Mouse (Mus musculus): ENCODE measurements around the gene Csmd2.
A peak's percentile ranks its signal among the peaks of the same experiment; 100 is the strongest.

The Csmd2 gene

DNA sequence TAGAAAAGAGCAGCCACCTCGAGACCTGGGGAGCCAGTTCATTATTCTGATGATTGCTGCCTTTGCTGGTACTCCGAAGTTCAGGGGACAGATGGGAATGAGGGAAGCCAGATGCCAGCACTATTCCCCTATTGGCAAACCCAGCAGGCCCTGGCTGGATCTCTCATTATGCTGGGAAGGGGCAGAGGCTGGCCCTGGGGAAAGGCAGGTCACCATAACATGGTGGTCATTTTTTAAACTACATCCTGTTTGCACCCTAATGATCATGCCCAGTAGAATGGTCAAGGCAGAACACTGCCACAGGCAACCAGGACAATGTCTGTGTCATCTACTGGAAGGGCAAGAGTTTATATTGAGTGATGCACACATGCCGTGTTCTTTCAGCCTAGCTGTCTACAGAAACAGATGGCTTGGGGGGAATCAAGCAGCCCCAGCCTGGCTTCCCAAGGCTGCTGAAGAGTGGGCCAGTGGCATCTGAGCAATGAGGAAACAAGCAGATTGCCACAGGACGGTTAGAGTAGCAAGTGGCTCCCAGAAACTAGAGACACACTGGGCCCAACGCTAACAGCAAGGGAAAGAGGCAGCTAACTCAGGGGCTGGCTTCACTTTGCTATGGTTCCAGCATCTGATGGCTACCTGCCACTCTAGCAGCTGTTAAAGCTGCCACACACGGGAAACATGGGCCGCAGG is 424.4 kb downstream of the Csmd2 start:
- no peak for DNase-seq (ENCODE audit: low spot score in 2 of 2)

DNA sequence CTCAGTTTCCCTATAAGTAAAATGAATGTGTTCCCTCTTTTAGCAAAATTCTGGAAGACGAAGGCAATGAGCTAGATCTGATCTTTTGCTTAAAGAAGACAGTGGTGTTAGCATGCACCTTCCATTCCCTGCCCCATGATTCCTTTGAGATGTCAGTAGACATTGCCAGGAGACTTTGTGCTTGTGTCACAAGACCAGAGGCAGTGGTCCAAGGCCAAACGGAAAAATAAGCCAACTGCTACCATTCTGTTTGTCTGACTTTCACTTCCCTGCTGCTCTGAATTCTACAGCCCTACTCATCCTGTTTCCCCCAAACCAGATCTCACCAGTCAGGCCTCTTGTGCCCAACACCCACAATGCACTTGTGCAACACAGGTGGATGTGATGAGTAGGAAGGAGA is 427.1 kb downstream of the Csmd2 start:
- no peak for DNase-seq (ENCODE audit: low spot score in 2 of 2)

DNA sequence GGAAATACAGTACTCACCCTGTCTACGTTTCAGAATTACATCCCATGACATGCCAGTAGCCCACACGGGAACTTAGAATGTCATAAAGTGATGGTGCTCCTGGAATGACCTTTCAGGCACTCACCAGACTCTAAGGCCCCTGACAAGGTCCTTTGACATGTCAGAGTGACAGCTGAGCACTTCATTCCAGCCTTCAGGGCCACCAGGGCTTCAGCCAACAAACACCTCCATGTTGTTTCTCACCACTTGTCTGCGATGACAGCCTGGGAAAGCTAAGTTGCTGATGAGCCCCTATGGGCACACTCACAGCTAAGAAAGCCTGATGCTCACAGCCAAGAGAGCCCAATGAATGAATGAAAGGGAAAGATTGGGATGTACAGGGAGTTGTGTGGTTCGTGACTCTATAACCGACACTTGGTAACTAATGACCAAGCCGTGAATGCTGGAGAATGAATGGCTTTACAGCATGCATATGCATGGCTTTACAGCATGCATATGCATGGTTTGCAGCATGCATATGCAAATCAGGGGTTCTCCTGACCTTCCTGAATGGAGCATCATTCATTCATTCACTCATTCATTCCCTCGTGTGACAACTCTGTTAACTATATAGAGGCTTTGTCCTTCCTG is 432.4 kb downstream of the Csmd2 start:
- DNase-seq (ENCODE audit: low spot score in 2 of 2) = no peak

DNA sequence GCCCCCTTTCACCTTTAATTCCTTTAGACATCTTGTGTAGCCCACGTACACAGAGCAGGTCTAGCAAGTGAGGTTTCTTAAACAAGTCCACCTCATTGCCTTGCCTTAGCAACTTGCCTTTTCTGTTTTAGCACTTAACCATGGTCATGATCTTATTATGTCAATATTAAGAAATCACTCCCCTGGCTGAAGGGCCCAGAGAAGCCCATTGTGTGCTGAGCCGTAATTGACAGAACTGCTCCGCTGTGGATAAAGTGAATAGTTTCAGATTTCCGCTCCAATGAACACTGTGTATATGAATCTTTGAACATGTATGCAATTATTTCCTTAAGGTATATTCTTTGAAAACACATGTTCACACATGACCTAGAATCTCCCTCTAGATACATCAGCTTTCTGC is 434.8 kb downstream of the Csmd2 start:
- no peak for DNase-seq (ENCODE audit: low spot score in 2 of 2)

DNA sequence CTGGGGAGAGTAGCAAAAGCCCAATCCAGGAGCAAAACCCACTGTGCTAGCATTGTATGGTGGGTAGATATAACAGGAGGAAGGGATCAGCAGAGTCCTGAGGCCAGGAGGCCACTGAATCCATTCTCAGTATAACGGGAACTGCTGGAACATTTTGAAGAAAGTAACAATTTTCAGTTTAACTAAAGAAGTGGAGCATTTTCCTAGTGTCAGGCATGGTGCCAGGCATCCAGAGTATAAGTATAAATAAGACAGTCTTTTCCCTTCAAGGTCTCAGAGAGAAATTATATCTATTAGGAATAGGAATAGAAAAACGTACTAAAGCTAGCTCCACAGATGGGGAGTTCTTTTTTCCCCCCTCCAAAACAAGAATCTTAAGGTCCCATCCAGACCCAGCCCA is 437.7 kb downstream of the Csmd2 start:
- DNase-seq (ENCODE audit: low spot score in 2 of 2) = no peak

DNA sequence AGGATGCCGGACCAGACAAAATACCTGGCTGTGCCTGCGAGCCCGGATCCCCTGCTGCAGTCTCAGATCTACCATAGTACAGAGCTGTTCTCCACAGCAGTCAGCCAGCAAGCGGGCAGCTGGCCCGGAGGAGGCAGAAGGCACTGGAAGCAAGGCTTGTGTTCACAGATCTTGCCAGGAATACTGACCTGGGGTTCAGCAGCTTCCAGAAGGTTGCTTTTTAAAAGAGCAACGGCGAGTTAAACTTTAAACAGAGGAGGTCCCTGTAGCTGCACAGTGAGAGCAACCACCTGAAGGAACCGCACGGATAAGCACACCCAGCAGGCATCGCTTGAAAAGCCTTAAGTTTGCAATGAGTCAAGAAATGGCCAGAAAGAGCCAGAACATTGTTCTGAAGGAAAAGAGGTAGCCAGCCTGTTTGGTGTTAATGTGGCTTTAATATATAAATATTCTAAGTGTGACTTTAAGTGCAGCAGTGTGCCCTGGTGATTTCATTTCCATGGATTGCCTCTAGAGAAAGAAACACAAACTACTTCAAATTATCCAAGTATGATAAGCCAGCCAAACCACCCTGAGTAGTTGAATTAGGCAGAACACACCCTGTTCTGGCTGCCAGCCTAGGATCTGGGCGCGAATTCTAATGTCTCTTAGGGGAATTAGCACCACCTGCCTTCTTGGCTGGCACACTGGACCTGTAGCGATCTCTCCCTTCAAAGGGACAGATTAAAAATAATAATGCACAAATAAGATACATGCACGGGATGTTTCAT is 439.8 kb downstream of the Csmd2 start:
- no peak for DNase-seq (ENCODE audit: low spot score in 2 of 2)

DNA sequence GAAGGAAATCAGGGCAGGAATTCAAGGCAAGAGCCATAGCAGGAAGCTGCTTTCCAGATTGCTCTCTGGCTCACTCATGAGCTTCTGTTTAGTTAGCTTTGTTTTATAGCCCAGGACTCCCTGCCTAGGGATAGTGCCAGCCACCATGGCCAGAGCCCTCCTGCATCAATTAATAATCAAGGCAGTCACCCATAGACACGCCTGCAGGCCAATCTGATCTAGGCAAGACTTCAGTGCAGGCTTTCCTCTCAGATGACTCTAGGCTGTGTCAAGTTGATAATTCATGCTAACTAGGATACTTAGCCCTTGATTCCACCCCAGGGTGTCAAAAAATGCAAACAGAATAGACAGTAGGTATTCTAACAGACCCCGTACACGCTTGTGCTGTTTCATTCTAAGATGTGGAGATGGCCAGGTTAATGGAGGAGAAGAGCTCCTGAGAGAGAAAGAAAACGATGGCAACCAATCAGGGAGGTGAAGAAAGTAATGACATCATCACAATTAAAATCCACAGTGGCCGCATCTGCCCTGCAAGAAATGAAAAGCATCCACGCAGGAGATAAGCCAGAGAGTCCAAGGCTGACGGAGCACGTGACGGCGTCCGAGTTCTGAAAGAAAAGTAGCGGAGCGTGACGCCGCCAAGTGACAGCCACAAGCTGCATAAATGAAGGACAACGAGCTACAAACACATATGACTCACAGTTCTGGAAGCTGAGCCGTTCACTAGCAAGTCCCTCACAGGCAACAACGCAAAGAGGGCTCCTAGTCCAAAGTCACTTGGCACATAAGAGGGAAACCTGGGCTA is 440.8 kb downstream of the Csmd2 start:
- DNase-seq (ENCODE audit: low spot score in 2 of 2) = peak in 1 of 2 experiments; percentile 41

DNA sequence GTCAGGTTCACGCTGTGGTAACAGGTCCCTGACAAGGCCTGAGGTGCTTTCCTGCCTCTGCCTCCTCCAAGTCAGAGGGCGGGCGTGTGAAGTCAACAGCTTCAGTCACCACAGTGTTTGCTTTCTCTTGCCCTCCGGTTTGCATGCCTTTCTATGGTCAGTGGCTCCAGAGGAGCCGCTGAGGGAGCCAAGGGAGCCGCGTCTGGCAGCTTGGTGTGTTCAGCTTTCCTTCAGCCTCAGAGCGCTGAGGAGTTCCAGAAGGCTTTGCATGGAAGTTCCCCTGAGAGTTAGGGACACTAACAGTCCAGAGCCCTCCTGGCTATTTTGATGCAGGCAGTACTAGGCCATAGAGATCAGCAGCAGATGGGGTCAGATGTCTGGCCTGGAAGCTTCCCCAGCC is 441.9 kb downstream of the Csmd2 start:
- DNase-seq (ENCODE audit: low spot score in 2 of 2) = no peak

DNA sequence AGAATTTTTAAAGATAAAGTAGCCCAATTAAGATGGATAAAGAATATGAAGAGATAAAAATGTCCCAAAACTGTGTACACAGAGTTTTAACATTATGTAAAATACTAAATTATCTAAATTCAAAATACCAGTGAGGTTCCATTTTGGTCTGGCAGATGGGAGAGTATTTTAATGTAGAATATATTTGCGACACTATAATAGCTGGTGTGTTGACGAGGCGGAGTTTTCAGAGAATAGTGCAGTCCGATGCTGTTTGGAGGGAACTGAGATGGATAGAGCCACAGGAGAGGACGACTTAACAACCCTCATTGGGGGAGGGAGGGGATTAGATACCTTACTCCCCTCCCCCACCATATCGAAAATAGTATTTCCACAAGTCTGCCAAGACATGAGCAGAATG is 452.9 kb downstream of the Csmd2 start:
- DNase-seq (ENCODE audit: low spot score in 2 of 2) = no peak

DNA sequence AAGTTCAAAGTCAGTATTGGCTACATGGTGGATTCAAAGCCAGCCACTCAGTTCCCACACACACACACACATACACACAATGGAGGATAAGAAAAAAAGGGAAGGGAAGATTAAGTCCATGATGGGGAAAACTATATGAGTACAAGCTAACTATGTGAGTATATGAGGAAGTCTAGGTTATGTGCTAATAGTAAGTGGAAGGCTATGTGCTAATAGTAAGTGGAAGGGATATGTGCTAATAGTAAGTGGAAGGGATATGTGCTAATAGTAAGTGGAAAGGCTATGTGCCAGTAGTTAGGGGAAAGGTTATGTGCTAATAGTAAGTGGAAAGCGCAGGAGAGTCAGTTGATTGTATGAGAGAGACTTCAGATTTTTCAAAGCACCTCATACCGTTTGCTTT is 453.6 kb downstream of the Csmd2 start:
- no peak for DNase-seq (ENCODE audit: low spot score in 2 of 2)

DNA sequence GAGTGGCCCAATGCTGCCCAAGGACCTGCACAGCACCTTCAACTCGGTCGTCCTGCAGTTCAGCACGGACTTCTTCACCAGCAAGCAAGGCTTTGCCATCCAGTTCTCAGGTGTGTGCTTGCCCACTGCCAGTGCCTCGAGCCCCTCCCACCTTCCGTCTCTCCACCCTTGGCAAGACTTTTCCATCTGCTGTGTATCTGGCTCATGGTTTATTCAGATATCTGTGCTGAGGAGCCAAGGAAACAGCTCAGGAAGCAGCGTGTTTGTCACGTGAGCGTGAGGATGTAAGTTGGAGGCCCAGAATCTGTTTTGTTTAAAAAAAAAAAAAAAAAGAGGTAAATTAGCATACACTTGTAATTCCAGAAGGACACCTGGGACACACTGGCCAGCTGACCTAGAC is 455.1 kb downstream of the Csmd2 start:
- no peak for DNase-seq (ENCODE audit: low spot score in 2 of 2)

DNA sequence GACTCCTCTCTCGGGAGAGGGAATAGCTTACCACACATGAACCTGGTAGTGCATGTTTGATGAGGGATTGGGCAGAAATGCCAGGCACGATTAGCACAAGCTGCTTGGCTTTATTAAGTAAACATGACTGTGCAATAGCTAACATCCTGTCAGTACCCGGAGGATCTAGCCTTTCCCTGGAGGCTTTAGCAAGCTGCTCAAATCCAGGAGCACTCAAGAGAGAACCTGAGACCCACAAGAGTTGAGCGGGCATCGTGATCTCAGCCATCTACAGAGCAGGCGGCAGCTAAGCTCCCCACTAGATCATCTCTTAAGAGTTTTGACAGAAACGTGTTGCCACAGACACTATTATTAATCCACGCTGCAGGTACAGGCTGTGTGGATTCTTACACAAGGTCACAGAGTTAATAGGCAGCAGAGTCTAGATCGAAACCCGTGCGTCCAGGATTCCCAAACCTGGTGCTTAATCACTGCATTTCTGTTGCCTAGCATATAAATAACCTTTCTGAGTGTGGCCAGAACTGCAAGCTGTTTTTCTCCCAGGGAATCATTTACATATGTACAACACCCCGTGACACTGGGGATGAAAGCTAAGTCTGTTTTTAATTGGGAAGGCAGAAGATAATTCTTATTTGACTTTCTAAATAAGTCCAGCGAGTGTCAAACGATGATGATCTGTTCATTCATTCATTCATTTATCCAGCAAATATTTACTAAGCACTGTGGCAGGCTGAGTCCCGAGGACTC is 458.0 kb downstream of the Csmd2 start:
- no peak for DNase-seq (ENCODE audit: low spot score in 2 of 2)

DNA sequence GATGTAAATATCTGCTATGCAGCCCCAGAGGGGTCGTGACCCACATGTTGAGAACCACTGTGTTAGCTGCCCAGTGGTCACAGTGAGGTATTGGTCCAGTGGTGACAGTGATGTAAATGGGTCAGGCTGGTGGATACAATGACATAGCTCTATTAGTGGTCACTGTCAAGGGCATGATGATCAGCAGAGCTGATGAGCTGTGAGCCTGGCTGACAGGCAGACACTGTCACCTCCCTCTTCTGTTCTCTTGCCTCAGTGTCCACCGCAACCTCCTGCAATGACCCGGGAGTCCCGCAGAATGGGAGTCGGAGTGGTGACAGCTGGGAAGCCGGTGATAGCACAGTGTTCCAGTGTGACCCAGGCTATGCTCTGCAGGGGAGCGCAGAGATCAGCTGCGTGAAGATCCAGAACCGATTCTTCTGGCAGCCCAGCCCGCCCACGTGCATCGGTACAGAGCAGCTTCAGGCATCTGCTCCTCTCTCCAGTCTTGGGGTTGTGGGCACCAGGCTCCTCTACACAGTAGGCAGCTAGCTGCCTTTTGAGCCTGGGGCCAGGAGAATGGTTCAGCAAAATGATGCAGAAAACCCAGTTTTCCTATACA is 461.3 kb downstream of the Csmd2 start:
- DNase-seq (ENCODE audit: low spot score in 2 of 2) = no peak

DNA sequence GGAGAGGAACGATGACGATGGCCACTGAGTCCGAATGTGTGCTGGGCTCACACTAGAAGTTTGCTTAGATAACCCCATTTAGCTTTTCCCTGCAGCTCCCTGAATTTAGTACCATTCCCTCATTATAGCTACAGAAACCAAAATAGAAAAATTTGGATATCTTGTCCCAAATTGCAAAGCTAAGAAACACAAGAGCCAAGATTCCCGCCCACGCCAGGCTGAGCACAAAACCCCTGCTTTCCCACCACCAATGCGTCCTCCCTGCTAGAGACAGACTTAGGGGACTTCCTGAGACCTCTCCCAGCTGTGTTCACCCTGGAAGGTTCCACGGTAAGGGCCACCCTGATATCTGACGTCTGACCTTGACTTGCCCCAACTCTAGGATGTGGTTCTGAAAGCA is 462.5 kb downstream of the Csmd2 start:
- DNase-seq (ENCODE audit: low spot score in 2 of 2) = no peak

DNA sequence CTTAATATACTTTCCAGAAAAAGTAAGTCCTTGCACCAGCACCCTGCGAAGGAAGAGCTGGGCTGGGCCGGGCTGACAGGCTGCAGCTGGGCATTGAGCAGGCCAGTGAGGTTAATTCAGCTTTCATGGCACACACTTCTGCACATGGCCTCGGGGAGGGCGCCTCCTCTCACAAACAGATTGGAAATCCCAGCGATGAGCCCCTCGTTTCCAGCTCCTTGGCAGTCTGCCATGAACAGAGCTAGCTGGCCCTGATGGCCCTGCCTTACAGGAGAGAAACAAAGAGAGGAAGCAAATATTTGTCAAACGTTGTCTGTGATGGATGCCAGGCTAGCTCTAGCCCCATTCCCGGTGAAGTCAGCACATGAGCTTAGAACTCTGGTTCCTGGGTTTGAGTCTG is 463.3 kb downstream of the Csmd2 start:
- no peak for DNase-seq (ENCODE audit: low spot score in 2 of 2)

DNA sequence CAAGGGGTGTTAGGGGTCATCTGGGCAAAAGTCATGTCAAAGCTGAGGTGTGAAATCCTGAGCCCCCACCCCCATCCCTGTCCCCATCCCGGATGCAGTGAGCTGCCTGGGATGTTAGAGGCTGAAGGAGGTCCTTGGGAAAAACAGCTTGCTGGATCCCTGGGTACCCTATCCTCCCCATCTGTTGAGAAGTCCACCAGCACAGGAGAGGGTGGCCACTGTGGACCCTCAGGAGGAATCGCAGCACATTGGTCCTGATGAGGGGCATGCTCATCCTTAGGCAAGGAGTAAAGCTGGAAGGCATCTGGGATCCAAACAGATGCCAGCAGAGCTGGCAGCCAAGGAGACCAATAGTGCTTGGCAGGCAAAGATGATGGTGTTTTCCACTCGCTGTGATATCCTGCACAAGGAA is 463.7 kb downstream of the Csmd2 start:
- no peak for DNase-seq (ENCODE audit: low spot score in 2 of 2)

DNA sequence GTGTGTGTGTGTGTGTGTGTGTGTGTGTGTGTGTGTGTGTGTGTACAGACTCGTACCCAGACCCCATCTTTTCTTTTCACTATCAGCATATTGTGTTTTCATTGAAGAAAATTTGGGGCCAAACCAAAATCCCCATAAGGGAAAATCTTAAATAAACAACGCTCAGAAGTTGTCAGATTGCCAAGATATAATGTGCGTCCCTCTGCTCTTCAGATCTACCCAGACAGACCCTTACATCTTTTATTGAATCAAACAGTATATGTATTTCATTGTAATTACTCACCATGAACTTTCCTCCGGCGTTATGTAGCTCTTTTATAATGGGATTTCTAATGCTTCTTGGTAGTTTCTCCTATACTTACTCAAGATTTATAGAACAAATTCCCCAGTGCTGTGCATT is 479.1 kb downstream of the Csmd2 start:
- DNase-seq (ENCODE audit: low spot score in 2 of 2) = no peak

DNA sequence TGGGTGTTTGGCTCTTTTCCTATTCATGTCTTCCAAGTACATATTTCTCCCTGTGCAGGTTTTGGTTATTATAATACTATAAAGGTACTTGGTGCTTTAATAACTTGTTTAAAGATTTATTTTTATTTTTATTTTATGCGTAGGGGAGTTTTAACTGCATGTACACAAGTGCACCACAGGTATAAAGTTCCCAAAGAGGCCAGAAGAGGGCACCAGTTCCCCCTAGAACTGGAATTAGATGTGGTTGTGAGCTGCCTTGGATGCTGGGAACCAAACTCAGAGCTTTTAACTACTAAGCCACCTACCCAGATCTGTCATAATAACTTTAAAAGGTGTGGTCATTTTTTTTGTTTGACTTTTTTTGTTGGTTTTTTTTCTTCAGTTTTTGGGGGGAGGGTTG is 480.4 kb downstream of the Csmd2 start:
- no peak for DNase-seq (ENCODE audit: low spot score in 2 of 2)

DNA sequence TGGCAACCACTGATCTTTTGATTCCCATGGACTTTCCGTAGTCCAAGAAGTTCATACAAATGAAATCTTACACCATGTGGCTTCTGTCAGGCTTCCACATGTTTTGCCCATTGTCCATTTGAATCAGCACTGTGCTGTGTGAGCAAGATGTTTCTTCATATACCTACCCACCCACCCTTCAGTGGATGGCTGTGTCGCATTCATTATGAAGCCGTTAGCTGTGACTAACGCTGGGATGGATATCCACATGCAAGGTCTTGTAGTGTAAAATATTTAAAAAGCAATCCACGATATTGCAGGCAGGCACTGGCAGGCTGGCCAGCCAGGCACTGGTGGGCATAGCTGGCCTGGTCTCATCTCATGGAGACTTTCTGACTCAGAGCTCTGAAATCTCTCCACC is 488.6 kb downstream of the Csmd2 start:
- DNase-seq (ENCODE audit: low spot score in 2 of 2) = no peak

DNA sequence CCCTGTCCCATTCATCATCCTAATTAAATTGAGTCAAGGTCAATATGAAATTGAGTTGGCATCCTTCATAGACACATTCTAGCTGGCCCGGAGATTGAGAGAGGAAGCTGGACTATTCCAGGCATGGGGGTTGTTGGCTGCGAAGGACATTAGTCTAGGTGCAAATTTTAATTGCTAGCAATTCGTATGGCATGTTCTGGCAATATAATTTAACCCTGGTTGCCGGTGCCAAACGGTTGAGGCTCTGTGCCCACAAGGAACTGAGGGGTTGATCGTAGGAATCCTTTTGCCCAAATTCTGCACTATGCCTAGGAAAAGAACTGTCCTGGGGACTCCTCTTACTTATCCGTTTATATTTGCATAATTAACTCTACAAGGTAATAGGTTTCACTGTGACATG is 496.2 kb downstream of the Csmd2 start:
- no peak for DNase-seq (ENCODE audit: low spot score in 2 of 2)

DNA sequence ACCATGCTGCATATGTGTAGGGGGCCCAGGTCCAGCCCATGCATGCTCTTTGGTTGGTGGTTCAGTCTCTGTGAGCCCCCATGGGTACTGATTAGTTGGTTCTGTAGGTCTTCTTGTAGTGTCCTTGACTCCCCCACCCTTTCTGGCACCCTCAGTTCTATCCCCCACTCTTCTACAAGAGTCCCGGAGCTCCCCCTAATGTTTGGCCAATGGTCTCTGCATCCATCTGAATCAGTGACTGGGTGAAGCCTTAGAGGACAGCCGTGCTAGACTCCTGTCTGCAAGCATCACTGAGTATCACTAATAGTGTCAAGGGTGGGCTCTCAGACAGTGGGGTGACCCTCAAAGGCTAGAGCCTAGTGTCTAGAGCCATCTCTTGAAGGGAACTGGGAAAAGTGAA is 497.0 kb downstream of the Csmd2 start:
- DNase-seq (ENCODE audit: low spot score in 2 of 2) = no peak
